Mouse (Mus musculus): ENCODE measurements around the gene 5330417C22Rik. TPM values are rescaled to one million over a fixed set of nuclear protein-coding genes. Genes with fewer than 3 reads are reported as not detected.

5330417C22Rik gene
- polyA plus RNA-seq, 1 experiment: 1.8 TPM

- no peaks in the 10 kb centered on the region for H3K27me3 ChIP-seq (ENCODE audit: control insufficient read depth, insufficient read depth, low read length)
Measured at GRCm38 (mm10) chr3:108409656-108410358, 126.5 kb downstream of the 5330417C22Rik start.

GRCm38 (mm10) chr3:108408517-108409008, 127.8 kb downstream of the 5330417C22Rik start:
- no peak overlapping the region for H3K27ac ChIP-seq (ENCODE audit: control insufficient read depth, insufficient read depth, low read length)
- H3K4me1 ChIP-seq (replicated peaks; ENCODE audit: control insufficient read depth, insufficient read depth, low read length): no peaks in the 10 kb centered on the region
- 96% methylated on average over 8 of the region's 8 CpGs for WGBS
- no peak for TF ChIP-seq POLR2A (IDR thresholded peaks at IDR 0.05; ENCODE audit: control insufficient read depth, extremely low read depth, insufficient read depth, low read length, poor library complexity)
- TF ChIP-seq CTCF (IDR thresholded peaks at IDR 0.05; ENCODE audit: borderline replicate concordance, control insufficient read depth, extremely low read depth, insufficient read depth, low read length, poor library complexity): no peak
- no peaks in the 10 kb centered on the region for H3K36me3 ChIP-seq (ENCODE audit: control insufficient read depth, insufficient read depth, low read length)
- DNase-seq: no peak
- H3K27me3 ChIP-seq (ENCODE audit: control insufficient read depth, insufficient read depth, low read length): no peaks in the 10 kb centered on the region
- H3K4me3 ChIP-seq (ENCODE audit: control insufficient read depth, insufficient read depth, low read length): no peak overlapping the region

More at GRCm38 (mm10) chr3:108409656-108410358, 126.5 kb downstream of the 5330417C22Rik start:
- 85% methylated on average over 8 of the region's 8 CpGs for WGBS
- TF ChIP-seq POLR2A (IDR thresholded peaks at IDR 0.05; ENCODE audit: control insufficient read depth, extremely low read depth, insufficient read depth, low read length, poor library complexity) (no peak), CTCF (IDR thresholded peaks at IDR 0.05; ENCODE audit: borderline replicate concordance, control insufficient read depth, extremely low read depth, insufficient read depth, low read length, poor library complexity) (no peak)
- Histone ChIP-seq H3K27ac (ENCODE audit: control insufficient read depth, insufficient read depth, low read length) (no peak overlapping the region), H3K4me1 (replicated peaks; ENCODE audit: control insufficient read depth, insufficient read depth, low read length) (peaks cover under 1% of the 10 kb centered on the region), H3K36me3 (ENCODE audit: control insufficient read depth, insufficient read depth, low read length) (no peaks in the 10 kb centered on the region), H3K4me3 (ENCODE audit: control insufficient read depth, insufficient read depth, low read length) (no peak overlapping the region)
- DNase-seq: no peak

GRCm38 (mm10) chr3:108406306-108406885, 129.9 kb downstream of the 5330417C22Rik start:
- WGBS: 95% methylated on average over 24 of the region's 24 CpGs
- no peak overlapping the region for H3K4me3 ChIP-seq (ENCODE audit: control insufficient read depth, insufficient read depth, low read length)
- H3K36me3 ChIP-seq (ENCODE audit: control insufficient read depth, insufficient read depth, low read length): no peaks in the 10 kb centered on the region
- TF ChIP-seq CTCF (IDR thresholded peaks at IDR 0.05; ENCODE audit: borderline replicate concordance, control insufficient read depth, extremely low read depth, insufficient read depth, low read length, poor library complexity): no peak
- no peak for TF ChIP-seq POLR2A (IDR thresholded peaks at IDR 0.05; ENCODE audit: control insufficient read depth, extremely low read depth, insufficient read depth, low read length, poor library complexity)
- H3K27ac ChIP-seq (ENCODE audit: control insufficient read depth, insufficient read depth, low read length): no peak overlapping the region
- no peaks in the 10 kb centered on the region for H3K4me1 ChIP-seq (replicated peaks; ENCODE audit: control insufficient read depth, insufficient read depth, low read length)
- no peak for DNase-seq
- H3K27me3 ChIP-seq (ENCODE audit: control insufficient read depth, insufficient read depth, low read length): no peaks in the 10 kb centered on the region

Other genes starting within 250 kb of the 5330417C22Rik start
- 8.3 and 16.6 TPM in 2 replicates for gene Mybphl, start 171.6 kb downstream of the 5330417C22Rik start, polyA plus RNA-seq (2012; rRNA removed)
- 27.9 and 29.9 TPM in 2 replicates for gene Psrc1, start 152.7 kb downstream of the 5330417C22Rik start, polyA plus RNA-seq (2012; rRNA removed)
- 28.2 and 37.6 TPM in 2 replicates for gene Celsr2, start 121.0 kb downstream of the 5330417C22Rik start, polyA plus RNA-seq (2012; rRNA removed)
- 45.7 and 46.5 TPM in 2 replicates for gene Sars, start 91.3 kb downstream of the 5330417C22Rik start, polyA plus RNA-seq (2012; rRNA removed)
- gene 1700013F07Rik, start 2.4 kb downstream of the 5330417C22Rik start, polyA plus RNA-seq (2012; rRNA removed): 0.16 TPM in 1 of 2 replicates, not detected in the other
- gene Tmem167b, start 25.9 kb upstream of the 5330417C22Rik start, polyA plus RNA-seq (2012; rRNA removed): 5.2 TPM in 2 replicates
- 3.0 and 4.5 TPM in 2 replicates for gene Taf13, start 35.2 kb upstream of the 5330417C22Rik start, polyA plus RNA-seq (2012; rRNA removed)
- 7.8 and 8.3 TPM in 2 replicates for gene Wdr47, start 54.7 kb upstream of the 5330417C22Rik start, polyA plus RNA-seq (2012; rRNA removed)
- gene Clcc1, start 117.4 kb upstream of the 5330417C22Rik start, polyA plus RNA-seq (2012; rRNA removed): 47.5 and 51.0 TPM in 2 replicates
- gene Gpsm2, start 185.8 kb upstream of the 5330417C22Rik start, polyA plus RNA-seq (2012; rRNA removed): 6.2 and 7.8 TPM in 2 replicates
- gene Aknad1, start 203.1 kb upstream of the 5330417C22Rik start, polyA plus RNA-seq (2012; rRNA removed): 0.05 TPM in 1 of 2 replicates, not detected in the other